Mouse (Mus musculus) hematopoietic stem cell, adult 5-6 weeks (primary cell): Measurements from ENCODE around the gene Fam19a1. TPM values are rescaled to one million over a fixed set of nuclear protein-coding genes. Genes with fewer than 3 reads are reported as not detected.

Experiments used
- ATAC-seq, 2 experiments: fragments of 125-278 bp in 1 of 2; replicated peaks in 1 of 2; 2 replicates each; pipeline ENCODE4 v1.8.0; 2016 to 2017; ENCODE audit warnings: inconsistent platforms in 2 of 2, mild to moderate bottlenecking in 2 of 2, moderate number of reproducible peaks in 2 of 2, low read depth in 1 of 2, moderate TSS enrichment in 1 of 2; ENCODE audit not compliant: low FRiP score in 2 of 2, poor library complexity in 2 of 2, severe bottlenecking in 2 of 2, insufficient read depth in 1 of 2, low TSS enrichment in 1 of 2
- total RNA-seq: library from RNA; stranded (forward); fragments of 172-1452, 232-1000 nt; gene quantifications from 2 replicates; pipeline ENCODE4 v1.2.3, GENCODE M21; 2017

Gene Fam19a1
- total RNA-seq, 1 experiment from 2014 or later = not detected

GRCm38 (mm10) chr6:96205395-96205794 is 92.4 kb downstream of the Fam19a1 start:
- no peak for ATAC-seq

- ATAC-seq = no peak
Observed at GRCm38 (mm10) chr6:96234806-96235205, 121.9 kb downstream of the Fam19a1 start.

GRCm38 (mm10) chr6:96244320-96244719 is 131.4 kb downstream of the Fam19a1 start:
- ATAC-seq = no peak

GRCm38 (mm10) chr6:96252001-96252400 is 139.0 kb downstream of the Fam19a1 start:
- no peak for ATAC-seq

- no peak for ATAC-seq
Observed at GRCm38 (mm10) chr6:96254815-96255214, 141.9 kb downstream of the Fam19a1 start.

- no peak for ATAC-seq
Observed at GRCm38 (mm10) chr6:96258651-96259050, 145.7 kb downstream of the Fam19a1 start.

GRCm38 (mm10) chr6:96266456-96266855 is 153.5 kb downstream of the Fam19a1 start:
- no peak for ATAC-seq

- no peak for ATAC-seq
Observed at GRCm38 (mm10) chr6:96268788-96269187, 155.8 kb downstream of the Fam19a1 start.

GRCm38 (mm10) chr6:96270436-96270835 is 157.5 kb downstream of the Fam19a1 start:
- ATAC-seq = no peak

GRCm38 (mm10) chr6:96283731-96284130 is 170.8 kb downstream of the Fam19a1 start:
- ATAC-seq = no peak

- ATAC-seq = no peak
Observed at GRCm38 (mm10) chr6:96284590-96284989, 171.6 kb downstream of the Fam19a1 start.

- ATAC-seq = no peak
Observed at GRCm38 (mm10) chr6:96286276-96286675, 173.3 kb downstream of the Fam19a1 start.

- no peak for ATAC-seq
Observed at GRCm38 (mm10) chr6:96287377-96287776, 174.4 kb downstream of the Fam19a1 start.

- no peak for ATAC-seq
Observed at GRCm38 (mm10) chr6:96289672-96290071, 176.7 kb downstream of the Fam19a1 start.

GRCm38 (mm10) chr6:96347491-96347890 is 234.5 kb downstream of the Fam19a1 start:
- ATAC-seq = no peak

GRCm38 (mm10) chr6:96349446-96350025 is 236.6 kb downstream of the Fam19a1 start:
- ATAC-seq = no peak

- ATAC-seq = no peak
Observed at GRCm38 (mm10) chr6:96369544-96369943, 256.6 kb downstream of the Fam19a1 start.

GRCm38 (mm10) chr6:96372848-96373247 is 259.9 kb downstream of the Fam19a1 start:
- no peak for ATAC-seq

GRCm38 (mm10) chr6:96373274-96373673 is 260.3 kb downstream of the Fam19a1 start:
- ATAC-seq = no peak
